Mouse (Mus musculus): ENCODE measurements around the gene Pcbp3.
"Not testable (repeated sequence)": the region's sequence is repeated elsewhere in the genome, so short reads cannot be mapped to it uniquely, and the experiment has no call there.

Pcbp3 gene

DNA sequence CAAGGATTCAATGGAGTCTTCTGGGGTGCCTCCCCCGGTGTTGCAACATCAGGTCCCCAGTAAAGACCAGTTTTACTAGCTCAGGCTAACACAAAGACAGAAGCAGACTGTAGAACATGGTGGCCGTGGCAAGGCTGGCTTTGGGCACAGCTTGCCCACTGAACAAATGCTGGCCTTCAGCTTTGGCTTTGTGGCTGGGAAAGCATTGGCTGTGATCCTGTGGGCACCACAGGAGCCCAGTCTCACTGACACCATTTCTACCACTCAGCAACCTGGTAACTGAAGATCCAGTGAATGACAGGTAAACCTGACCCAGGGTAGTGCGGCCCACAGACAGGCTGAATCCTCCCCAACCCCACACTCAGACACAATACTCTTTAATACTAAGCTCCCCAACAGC lies 167.6 kb downstream of the Pcbp3 start:
- DNase-seq, result no peak

GRCm38 (mm10) chr10:76791475-76791874 lies 170.2 kb downstream of the Pcbp3 start:
- peak; percentile 67 for DNase-seq

DNA sequence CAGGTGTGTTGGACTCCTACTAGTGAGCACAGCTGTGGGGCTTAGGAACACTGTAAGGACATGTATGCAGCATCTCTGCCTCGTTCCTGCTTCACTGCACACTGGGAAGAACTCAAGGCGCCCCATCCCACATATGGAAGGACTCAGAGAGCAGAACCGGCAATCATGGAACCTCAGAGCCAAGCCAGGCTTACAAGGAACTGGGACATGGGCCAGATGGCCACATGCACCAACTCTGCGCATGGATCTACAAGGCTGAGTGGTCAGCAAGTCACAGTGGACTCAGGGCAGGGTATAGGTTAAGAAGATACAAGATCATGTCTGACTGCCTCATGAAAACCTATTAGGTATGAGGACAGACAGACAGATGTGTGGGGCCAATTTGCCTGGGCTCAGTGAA lies 171.8 kb downstream of the Pcbp3 start:
- DNase-seq, result no peak

- DNase-seq, result no peak
These were observed 176.4 kb downstream of the Pcbp3 start for GRCm38 (mm10) chr10:76785312-76785711.

- no peak for DNase-seq
These were observed 182.5 kb downstream of the Pcbp3 start for GRCm38 (mm10) chr10:76779225-76779624.

- no peak for DNase-seq
These were observed 190.1 kb downstream of the Pcbp3 start for GRCm38 (mm10) chr10:76771624-76772023.

GRCm38 (mm10) chr10:76771086-76771485 lies 190.6 kb downstream of the Pcbp3 start:
- no peak for DNase-seq

GRCm38 (mm10) chr10:76769581-76769980 lies 192.1 kb downstream of the Pcbp3 start:
- DNase-seq, result no peak

- no peak for DNase-seq
These were observed 195.5 kb downstream of the Pcbp3 start for GRCm38 (mm10) chr10:76766196-76766595.

- DNase-seq, result no peak
These were observed 196.8 kb downstream of the Pcbp3 start for GRCm38 (mm10) chr10:76764927-76765326.

GRCm38 (mm10) chr10:76763016-76763415 lies 198.7 kb downstream of the Pcbp3 start:
- no peak for DNase-seq

DNA sequence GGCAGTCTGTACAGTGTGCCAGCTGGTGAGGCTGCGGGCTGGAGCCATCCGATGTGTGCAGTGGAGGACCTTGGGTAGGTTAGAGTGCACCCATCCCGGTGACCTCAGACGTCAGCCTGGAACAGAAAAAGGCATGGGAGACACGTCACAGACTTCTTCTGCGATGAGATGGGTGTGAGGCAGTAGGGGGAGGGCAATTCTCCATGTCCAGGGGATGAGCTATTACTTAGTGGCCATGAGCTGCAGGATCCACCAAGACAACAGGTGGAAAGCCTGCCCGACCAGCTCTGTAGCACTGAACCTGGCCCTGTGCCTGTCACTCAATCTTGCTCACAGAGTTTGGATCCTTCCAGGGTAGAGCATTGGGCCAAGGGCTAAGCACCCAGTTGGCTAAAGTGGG lies 199.3 kb downstream of the Pcbp3 start:
- DNase-seq, result no peak

DNA sequence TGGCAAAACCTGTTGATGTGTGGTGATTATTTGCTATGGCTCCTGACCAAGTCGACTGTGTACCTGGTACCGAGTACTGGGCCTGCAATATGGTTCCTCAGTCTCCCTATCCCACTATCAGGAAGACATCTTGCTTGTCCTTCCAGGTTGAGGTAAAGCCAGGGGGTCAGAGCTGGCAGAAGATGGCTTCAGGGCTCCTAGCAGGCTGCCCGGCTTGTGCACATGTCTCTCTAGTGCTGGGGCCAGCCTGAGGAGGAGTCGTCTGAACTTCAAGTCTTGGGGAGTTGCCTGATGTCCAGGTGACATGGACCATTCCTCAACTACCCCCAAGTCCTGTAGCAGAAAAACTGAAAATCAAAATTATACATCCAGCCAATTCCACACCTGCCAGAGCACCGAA lies 201.8 kb downstream of the Pcbp3 start:
- no peak for DNase-seq

DNA sequence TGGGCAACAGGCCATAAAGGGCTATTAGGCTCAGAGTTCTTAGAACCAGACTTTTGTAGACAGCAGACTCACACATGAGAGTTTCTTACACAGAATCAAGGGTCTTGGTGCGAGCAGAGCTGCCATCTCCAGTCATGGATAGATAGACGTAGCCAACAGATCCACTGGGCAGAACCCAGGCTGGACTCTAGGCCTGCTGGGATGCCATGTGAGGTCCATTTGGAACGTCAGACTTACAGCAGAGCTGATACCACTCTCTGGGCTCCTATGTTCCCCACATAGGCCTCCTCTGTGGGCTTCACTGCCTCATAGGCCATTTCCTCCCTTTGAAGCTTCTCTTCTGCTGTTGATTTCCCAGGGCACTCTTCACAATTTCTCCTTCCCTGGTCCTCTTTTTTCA lies 208.0 kb downstream of the Pcbp3 start:
- no peak for DNase-seq

GRCm38 (mm10) chr10:76744267-76744666 lies 217.4 kb downstream of the Pcbp3 start:
- not testable (repeated sequence) for DNase-seq

DNA sequence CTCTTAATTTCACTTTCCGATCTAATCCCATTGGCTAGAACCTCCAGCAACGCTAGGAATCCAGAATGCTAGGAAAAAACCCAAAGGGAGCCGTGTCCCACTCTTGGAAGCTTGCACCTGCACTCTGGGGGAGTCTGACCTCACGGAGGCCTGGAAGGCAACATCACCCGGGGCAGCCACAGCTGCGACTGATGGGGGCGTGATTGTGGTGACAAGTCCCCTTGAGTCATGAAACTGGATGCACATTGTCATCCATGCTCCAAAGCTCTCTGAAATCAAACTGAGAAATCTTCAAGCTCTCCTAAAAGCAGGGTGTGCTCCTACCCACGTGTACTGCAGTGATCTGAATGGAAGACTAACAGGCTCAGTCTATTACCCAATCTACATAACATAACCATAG lies 224.9 kb downstream of the Pcbp3 start:
- DNase-seq, result no peak

DNA sequence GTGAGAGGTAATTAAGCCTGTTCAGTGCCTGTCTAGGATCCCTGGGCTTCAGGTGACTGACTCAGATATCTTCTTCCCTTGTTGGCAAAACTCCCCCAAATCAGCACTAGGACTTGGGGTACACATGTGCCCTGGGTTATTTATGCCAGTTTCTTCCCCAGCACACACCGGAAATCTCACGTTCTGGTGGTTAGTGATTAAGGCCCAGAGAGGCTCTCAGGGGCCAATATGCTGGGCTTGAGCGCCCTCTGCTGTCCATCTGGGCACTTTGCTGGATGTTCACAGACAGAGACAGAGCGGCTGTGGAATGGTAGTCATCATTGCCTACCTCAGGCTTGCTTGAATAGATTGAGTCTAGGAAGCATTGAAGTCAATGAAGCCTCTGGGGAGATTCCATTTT lies 226.7 kb downstream of the Pcbp3 start:
- peak; percentile 77 for DNase-seq

DNA sequence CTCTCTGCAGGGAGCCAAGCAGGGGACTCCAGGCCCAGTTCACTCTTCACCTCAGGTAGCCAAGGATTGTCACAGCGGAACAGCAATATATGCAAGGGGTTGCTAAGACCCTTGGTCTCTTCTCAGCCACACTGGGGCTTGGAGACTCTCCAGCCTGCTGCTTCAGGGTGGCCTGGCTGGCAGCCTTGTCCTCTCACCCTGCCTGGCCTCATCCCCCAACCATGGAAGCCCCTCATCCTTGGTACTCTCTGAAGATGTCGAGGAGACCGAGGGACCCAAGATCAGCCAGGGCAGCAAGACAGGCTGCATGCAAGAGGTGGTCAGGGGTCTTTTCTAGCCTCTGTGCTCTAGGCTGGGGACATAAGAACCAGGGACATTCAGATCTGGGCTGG lies 228.0 kb downstream of the Pcbp3 start:
- DNase-seq, result no peak

GRCm38 (mm10) chr10:76732881-76733676 lies 228.6 kb downstream of the Pcbp3 start:
- DNase-seq, result peak; percentile 51

- no peak for DNase-seq
These were observed 229.3 kb downstream of the Pcbp3 start for GRCm38 (mm10) chr10:76732391-76732790.

DNA sequence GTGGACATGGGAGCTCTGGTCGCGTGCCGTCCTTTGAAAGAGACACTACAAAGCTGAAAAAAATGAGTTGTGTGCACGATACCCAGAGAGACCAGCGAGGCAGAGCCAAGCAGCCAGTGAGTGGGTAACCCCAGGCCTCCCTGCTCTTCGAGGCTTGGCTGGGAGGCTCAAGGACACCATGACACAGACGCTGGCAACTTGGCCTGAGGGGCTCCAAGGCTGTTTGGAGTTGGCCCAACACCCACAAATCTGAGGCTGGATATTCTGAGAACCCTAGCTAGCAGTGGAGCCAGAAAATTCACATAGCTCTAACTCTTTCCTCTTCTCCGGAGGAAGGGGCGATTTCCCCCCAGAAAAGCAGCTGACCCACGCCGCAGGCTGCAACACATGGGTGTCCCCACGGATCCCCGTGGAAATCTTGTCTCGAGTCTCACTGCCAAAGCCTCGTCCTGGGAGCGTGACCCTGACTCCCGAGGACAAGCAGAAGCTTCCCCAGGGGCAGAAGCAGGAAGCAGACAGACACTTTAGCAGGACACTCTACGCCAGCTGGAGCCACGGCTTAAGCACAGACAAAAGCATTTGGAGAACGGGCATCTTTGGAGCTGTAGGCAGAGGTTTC lies 230.0 kb downstream of the Pcbp3 start:
- peak; percentile 14 for DNase-seq

DNA sequence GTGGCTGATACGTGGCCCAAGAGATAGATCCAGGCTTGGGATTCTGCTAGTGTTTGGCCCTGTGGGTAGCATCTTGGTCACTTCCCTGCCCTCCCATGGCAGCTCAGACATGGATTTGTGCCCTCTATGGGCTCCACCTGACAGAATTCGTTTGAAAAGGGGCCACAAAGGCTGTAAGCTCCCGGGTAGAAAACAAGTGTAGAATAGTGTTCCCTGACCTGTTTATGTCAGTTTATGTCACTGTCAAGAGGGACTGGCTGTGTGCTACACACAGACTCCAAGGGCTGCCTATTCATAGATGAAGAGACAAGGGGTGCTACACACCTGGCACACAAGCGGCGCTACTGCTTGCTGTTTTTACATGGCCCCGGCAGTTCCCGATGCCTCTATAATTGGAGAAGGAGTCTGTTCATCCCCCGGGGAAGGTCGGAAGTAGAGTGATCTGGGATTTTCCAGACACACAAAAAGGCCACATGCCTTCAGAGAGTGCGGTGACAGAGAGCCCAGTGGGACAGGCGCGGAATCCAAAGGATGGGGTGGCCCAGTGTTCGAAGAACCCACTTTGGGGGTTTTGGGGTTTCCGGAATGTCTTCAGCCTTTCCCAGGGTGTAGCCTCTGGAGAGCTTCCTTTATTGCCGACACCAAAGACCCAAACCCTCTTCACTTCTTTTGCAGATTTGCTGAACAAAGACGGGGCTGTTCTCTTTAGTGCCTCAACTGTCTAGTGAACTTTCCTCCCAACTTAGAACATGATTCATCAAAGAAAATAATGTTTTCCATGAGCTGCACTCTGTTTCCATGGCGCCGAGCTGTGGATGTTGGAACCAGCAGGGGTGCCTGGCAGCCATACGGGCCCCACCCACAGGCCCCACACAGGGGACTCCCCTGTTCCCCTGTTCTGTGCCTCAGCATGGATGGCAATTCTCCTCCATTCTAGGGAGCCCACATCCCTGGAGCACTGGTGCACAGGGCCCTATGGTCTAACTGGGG lies 231.8 kb downstream of the Pcbp3 start:
- DNase-seq, result no peak

- peak; percentile 54 for DNase-seq
These were observed 233.3 kb downstream of the Pcbp3 start for GRCm38 (mm10) chr10:76728369-76728768.

Data from kidney, adult 9 months (tissue).